Mouse (Mus musculus) CH12F3 (cell line): ENCODE data around the gene Zmym2.

ENCODE experiments used
- in situ Hi-C: fragments of 300-500 bp; cut with MboI; formaldehyde crosslinking; loops from 2 replicates; pipeline ENCODE4 v1.14.3; 2020; ENCODE audit warnings: low sequenced_read_pairs

The Zmym2 gene

DNA sequence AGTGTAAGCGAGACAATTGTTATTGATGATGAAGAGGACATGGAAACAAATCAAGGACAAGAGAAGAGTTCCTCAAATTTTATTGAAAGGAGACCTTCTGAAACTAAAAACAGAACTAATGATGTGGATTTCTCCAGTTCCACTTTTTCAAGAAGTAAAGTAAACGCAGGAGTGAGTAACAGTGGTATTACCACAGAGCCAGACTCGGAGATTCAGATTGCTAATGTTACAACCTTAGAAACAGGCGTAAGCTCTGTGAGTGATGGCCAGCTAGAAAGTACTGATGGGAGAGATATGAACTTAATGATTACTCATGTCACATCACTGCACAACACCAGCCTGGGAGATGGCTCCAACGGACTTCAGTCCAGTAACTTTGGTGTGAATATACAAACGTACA, 16.6 kb downstream of the Zmym2 start:
- in situ Hi-C loops: no loop called here

- in situ Hi-C loops: no loop called here
These were observed 19.2 kb downstream of the Zmym2 start for GRCm38 (mm10) chr14:56905696-56906095.

DNA sequence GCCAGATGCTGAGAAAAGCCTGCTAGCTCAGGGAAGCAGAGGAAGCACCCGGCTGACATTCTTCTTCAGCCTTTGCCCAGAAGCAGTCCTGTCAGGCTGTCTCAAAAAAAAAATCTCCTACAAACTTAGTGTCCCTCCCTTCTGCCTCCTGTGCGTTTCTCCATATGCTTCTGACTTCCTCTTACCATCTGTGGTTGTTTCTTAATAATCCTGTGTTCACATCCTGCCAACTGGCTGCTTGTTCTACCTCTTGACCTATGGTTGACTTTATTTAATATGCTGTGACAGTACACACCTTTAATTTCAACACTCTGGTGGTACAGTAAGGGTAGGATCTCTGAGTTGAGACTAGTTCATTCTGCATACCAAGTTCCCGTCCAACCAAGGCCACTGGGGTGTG, 32.1 kb downstream of the Zmym2 start:
- in situ Hi-C loops: no loop called here

DNA sequence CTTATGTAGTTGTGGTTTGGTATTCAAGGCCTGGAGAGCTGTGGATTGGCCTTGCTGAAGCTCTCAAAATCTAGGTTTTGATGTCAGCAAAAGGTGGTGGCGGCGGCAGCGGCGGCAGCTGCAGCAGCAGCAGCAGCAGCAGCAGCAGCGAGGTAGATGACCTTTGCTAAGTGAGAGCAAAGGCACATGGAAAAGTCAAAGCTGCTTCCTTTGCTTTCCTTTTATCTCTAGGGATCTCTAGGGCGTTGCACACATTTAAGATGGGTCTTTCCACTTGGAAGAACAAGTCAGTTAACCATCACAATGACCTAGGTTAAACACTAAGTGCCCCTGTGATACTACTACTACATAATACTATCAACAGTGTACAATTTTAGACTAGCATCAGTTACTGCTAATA, 49.0 kb downstream of the Zmym2 start:
- in situ Hi-C loops: no loop called here

- in situ Hi-C loops: no loop called here
These were observed 53.5 kb downstream of the Zmym2 start for GRCm38 (mm10) chr14:56939903-56940302.

DNA sequence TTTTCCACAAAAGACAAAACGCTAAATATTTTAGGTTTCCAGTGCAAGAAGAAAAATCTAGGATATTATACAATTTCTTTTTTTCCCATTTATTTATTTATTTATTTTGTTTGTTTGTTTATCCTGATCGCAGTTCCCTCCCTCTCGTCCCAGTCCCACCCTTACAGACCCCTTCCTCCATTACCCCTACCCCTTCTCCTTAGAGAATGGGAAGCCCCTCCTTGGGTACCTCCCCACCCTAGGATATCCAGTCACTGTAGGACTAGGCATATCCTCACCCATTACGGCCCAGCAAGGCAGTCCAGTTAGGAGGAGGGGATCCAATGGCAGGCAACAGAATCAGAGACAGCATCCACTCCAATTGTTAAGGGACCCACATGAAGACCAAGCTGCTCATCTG, 66.5 kb downstream of the Zmym2 start:
- in situ Hi-C loops: no loop called here

GRCm38 (mm10) chr14:56954393-56954792, 67.9 kb downstream of the Zmym2 start:
- in situ Hi-C loops: no loop called here

DNA sequence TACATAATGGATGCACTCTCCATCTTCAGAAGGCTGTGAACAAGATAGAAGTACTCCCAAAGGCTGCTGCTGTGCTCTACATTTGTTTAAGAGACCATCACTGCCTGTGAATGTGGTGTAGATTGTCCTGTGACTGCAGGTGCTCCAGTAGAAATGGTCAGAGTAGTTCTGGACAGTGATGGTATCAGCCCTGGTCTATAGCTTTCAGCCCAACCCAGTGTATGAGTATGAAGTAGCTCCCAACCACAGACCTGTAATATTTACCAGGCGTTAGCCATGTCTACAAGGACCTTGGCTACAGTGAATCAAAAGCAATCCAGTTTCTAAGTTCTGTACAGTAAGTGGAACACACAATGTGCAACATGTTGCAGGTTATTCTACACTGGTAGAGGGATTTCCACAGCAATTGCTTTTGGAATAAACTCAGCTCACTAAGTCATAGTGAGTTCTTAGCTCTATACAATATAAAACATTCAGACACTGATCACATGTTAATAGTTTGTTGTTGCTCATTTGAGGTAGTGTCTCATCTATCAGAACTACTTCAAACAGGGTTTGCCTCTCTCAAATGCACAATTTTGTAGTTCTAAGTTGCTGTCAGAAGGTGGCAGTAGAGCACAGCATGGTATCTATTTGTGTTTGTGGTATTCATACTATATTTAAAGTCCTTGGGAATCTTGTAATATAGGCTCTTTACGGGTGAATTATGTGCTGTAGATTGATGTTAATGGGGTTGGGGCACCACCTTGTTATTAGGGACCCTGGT, 77.7 kb downstream of the Zmym2 start:
- in situ Hi-C loops: no loop called here

DNA sequence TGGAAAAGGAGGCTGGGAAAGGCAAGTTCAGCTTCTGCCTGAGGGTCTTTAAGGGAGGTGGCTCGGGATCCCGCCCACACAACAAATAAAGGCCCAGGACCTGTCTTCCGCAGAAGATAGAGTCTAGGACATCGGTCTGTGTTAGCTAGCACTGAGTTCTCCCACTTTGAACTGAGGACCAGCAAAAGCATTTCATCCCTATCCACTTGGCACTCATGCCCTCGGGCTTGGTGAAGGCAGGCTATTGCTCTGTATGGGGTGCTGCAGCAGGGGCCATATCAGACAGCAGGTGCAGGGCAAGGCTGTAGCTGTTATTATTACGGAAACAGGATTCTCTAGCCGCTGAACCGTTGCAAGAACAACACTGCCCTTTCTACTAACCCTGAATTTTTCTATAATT, 83.2 kb downstream of the Zmym2 start:
- in situ Hi-C loops: loop anchor here (5.0 kb wide), 1 partner anchor 98 kb away; no protein-coding TSS in a partner anchor

DNA sequence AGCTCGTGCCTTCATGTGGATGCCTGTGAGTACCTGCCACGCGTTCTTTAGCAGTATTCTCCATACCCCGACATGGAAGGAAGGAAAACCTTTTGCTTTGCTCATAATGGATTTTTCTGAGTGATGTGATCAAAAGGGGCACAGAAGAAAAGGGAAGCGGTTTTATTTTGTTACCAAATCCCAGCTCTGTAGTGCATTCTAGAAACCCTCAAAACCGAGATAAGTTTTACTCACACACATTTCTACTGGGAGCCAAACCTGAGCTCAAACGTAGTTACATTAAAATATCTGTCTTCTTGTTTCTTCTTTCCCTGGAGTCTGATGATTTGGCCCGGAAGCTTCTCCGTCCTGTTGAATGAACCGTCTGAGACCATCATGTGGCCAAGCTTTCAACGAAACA, 83.7 kb downstream of the Zmym2 start:
- in situ Hi-C loops: no loop called here

DNA sequence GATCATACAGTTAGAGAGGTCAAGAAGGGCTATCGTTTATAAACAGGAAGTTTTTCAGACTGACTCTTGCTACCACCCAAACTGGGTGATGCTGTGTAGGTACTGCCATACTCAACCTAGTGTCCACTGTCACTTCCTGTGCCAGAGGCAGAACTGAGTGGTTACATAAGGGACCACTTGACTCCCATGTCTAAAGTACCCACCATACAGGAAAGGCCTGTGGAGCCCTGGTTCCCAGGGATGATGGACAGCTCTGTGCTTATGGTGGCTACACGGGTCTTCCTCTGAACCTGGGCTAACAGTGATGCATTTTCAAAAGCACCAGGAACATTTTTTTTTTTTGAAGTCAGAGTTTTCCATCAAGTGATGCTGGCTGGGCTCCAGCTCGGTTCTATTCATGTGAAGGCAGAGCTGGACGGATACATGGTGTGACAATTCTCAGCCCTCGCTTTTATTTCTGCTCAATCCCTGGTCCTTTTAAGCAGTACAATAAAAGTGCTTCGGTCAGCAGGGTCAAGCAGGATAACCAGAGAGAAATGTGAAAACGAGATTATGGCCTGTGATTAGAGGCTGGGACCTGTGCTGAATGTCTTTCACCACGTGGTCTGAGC, 91.7 kb downstream of the Zmym2 start:
- in situ Hi-C loops: no loop called here

- in situ Hi-C loops: no loop called here
These were observed 102.2 kb downstream of the Zmym2 start for GRCm38 (mm10) chr14:56988621-56989020.
